Mouse (Mus musculus) embryonic facial prominence, embryonic 15.5 days (tissue): ENCODE data around the gene Vti1b. TPM values are rescaled to one million over a fixed set of nuclear protein-coding genes. Genes with fewer than 3 reads are reported as not detected.
"Not testable (repeated sequence)": the region's sequence is repeated elsewhere in the genome, so short reads cannot be mapped to it uniquely, and the experiment has no call there.

Experiments used
- ATAC-seq: fragments of 200-750 bp; cut with Nextera tagmentation; 2 replicates; pipeline ENCODE4 v1.8.0; 2017; ENCODE audit warnings: low read depth, moderate TSS enrichment; ENCODE audit not compliant: insufficient number of reproducible peaks, low FRiP score, low TSS enrichment
- H3K27ac ChIP-seq: fragments of 300-500 bp; sonication (generic); replicated peaks from 2 replicates; pipeline ENCODE4 v1.5.1; 2015; ENCODE audit warnings: mild to moderate bottlenecking, inconsistent platforms
- H3K27me3 ChIP-seq: fragments of 300-500 bp; sonication (generic); 2 replicates; pipeline ENCODE4 v1.6.1; 2015; ENCODE audit warnings: inconsistent platforms
- H3K36me3 ChIP-seq: fragments of 300-500 bp; sonication (generic); 2 replicates; pipeline ENCODE4 v1.6.1; 2015; ENCODE audit warnings: mild to moderate bottlenecking, inconsistent platforms
- H3K4me1 ChIP-seq: fragments of 300-500 bp; sonication (generic); 2 replicates; pipeline ENCODE4 v1.6.1; 2015; ENCODE audit warnings: inconsistent platforms
- H3K4me2 ChIP-seq: fragments of 300-500 bp; sonication (generic); replicated peaks from 2 replicates; pipeline ENCODE4 v1.6.1; 2015; ENCODE audit warnings: mild to moderate bottlenecking, inconsistent platforms
- H3K4me3 ChIP-seq: fragments of 300-500 bp; sonication (generic); replicated peaks from 2 replicates; pipeline ENCODE4 v1.5.1; 2015; ENCODE audit warnings: mild to moderate bottlenecking, inconsistent platforms
- H3K9ac ChIP-seq: fragments of 300-500 bp; sonication (generic); 2 replicates; pipeline ENCODE4 v1.6.1; 2015; ENCODE audit warnings: inconsistent platforms
- H3K9me3 ChIP-seq: fragments of 300-500 bp; sonication (generic); replicated peaks from 2 replicates; pipeline ENCODE4 v1.6.1; 2016; ENCODE audit warnings: inconsistent platforms
- WGBS: fragments of 180-500 bp; shearing (Covaris S2); methylation state at CpG from one replicate; pipeline ENCODE4 v1.1.7; 2015; 5-methylcytosine and 5-hydroxymethylcytosine counted together
- polyA plus RNA-seq: library from polyadenylated mRNA; unstranded; fragments of >200 nt; fragmentation: Nextera tagmentation; extraction: Ambion mirVana; gene quantifications from 2 replicates; pipeline ENCODE4 v1.2.1, GENCODE M21; 2015

Gene Vti1b
- polyA plus RNA-seq, 1 experiment from 2014 or later, result 98.3 TPM

DNA sequence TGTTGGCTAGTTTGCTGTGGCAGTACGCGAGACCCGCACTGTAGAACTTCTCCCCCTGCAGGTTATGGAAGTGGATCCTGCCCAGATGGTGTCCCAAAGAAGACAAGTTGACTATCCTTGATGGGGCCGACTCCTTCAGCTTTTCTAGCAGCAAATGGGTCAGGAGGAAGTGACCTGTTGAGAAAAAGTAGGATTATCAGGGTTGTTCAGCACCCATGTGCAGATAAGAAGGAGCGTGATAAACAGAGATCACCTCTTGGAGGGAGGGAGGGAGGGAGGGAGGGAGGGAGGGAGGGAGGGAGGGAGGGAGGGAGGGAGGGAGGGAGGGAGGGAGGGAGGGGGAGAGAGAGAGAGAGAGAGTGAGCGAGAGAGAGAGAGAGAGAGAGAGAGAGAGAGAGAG lies 12.7 kb upstream of the Vti1b start:
- H3K9me3 ChIP-seq, H3K27me3 ChIP-seq, H3K27ac ChIP-seq, H3K9ac ChIP-seq, H3K4me2 ChIP-seq, ATAC-seq, H3K4me1 ChIP-seq, H3K4me3 ChIP-seq: not testable (repeated sequence)
- WGBS, result 88% methylated on average over 4 of the region's 6 CpGs
- peaks cover 64% of the 10 kb centered on the region for H3K36me3 ChIP-seq

GRCm38 (mm10) chr12:79175998-79176397 lies 3.5 kb upstream of the Vti1b start:
- ATAC-seq, result no peak
- no peak overlapping the region for H3K9ac ChIP-seq
- peaks cover 39% of the 10 kb centered on the region for H3K36me3 ChIP-seq
- WGBS, result 92% methylated on average over 5 of the region's 5 CpGs
- H3K4me1 ChIP-seq, result peaks cover 6% of the 10 kb centered on the region
- H3K27ac ChIP-seq, result no peak overlapping the region
- H3K4me3 ChIP-seq, result no peak overlapping the region
- H3K4me2 ChIP-seq, result no peak overlapping the region
- H3K27me3 ChIP-seq, result no peaks in the 10 kb centered on the region
- H3K9me3 ChIP-seq, result no peaks in the 10 kb centered on the region

DNA sequence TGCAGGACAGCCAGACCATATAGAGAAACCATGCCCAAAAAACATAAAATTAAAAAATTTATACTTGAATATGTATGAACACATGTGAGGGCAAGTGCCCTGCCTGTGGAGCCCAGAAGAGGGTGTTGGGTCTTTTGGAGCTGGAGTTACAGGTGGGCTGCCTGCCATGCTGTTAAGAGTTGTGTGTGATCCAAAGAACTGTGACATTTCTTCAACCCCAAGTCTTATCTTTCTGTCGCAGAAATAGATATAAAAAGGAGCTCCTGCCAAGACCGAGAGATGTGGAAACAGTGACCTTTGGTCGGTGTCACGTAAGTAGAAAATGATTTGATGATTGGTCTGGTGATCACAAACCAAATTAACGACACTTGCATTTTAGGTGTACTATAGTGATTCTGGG lies 1.3 kb upstream of the Vti1b start:
- Histone ChIP-seq H3K27ac (no peak overlapping the region), H3K4me1 (peaks cover 6% of the 10 kb centered on the region), H3K4me2 (no peak overlapping the region), H3K27me3 (no peaks in the 10 kb centered on the region), H3K9ac (no peak overlapping the region), H3K4me3 (no peak overlapping the region), H3K9me3 (no peaks in the 10 kb centered on the region), H3K36me3 (peaks cover 35% of the 10 kb centered on the region)
- 87% methylated on average over 5 of the region's 5 CpGs for WGBS
- no peak for ATAC-seq

GRCm38 (mm10) chr12:79171269-79171995 lies 1.0 kb downstream of the Vti1b start:
- WGBS, result 27% methylated on average over 12 of the region's 12 CpGs
- Histone ChIP-seq H3K4me3 (peak overlapping the region; percentile 100), H3K36me3 (peaks cover 21% of the 10 kb centered on the region; the same call in 1 of the 2 replicates), H3K9me3 (no peaks in the 10 kb centered on the region), H3K9ac (peak overlapping the region; percentile 85; the same call in 1 of the 2 replicates), H3K27ac (peak overlapping the region; percentile 95; the same call in 1 of the 2 replicates), H3K4me1 (peaks cover 6% of the 10 kb centered on the region), H3K4me2 (peak overlapping the region; percentile 65), H3K27me3 (no peaks in the 10 kb centered on the region)
- no peak for ATAC-seq

DNA sequence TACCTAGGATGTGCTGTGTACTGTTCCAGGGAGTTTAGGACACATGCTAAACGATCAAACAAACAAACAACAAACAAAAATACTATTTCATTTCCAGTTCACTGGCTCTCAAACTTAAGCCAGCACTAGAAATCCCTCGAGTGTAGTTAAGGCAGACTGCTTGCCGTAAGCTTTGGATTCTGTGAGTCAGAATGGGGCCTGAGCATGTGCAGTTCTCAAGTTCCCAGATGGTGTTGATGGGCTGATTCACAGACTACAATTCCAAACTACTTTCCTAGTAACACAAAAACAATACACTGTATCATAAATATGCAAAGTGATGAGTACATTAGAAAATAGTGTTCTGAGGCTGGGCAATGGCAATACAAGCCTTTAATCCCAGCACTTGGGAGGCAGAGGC lies 2.0 kb downstream of the Vti1b start:
- Histone ChIP-seq H3K4me2 (no peak overlapping the region), H3K9me3 (no peaks in the 10 kb centered on the region), H3K36me3 (peaks cover 14% of the 10 kb centered on the region; the same call in 1 of the 2 replicates), H3K27me3 (no peaks in the 10 kb centered on the region), H3K9ac (no peak overlapping the region), H3K4me1 (peaks cover 6% of the 10 kb centered on the region), H3K27ac (no peak overlapping the region), H3K4me3 (no peak overlapping the region)
- no peak for ATAC-seq
- 63% methylated on average over 3 of the region's 3 CpGs for WGBS

GRCm38 (mm10) chr12:79169173-79169572 lies 3.3 kb downstream of the Vti1b start:
- peaks cover 12% of the 10 kb centered on the region; the same call in 1 of the 2 replicates for H3K36me3 ChIP-seq
- H3K4me1 ChIP-seq, result peaks cover 6% of the 10 kb centered on the region
- H3K9me3 ChIP-seq, result no peaks in the 10 kb centered on the region
- H3K4me2 ChIP-seq, result no peak overlapping the region
- H3K27ac ChIP-seq, result no peak overlapping the region
- no peak overlapping the region for H3K9ac ChIP-seq
- no peak for ATAC-seq
- no peak overlapping the region for H3K4me3 ChIP-seq
- H3K27me3 ChIP-seq, result no peaks in the 10 kb centered on the region

GRCm38 (mm10) chr12:79162876-79163275 lies 9.6 kb downstream of the Vti1b start:
- 93% methylated on average over 3 of the region's 3 CpGs for WGBS
- H3K27ac ChIP-seq, result no peak overlapping the region
- H3K4me1 ChIP-seq, result no peaks in the 10 kb centered on the region
- no peaks in the 10 kb centered on the region for H3K27me3 ChIP-seq
- H3K9ac ChIP-seq, result no peak overlapping the region
- H3K9me3 ChIP-seq, result no peaks in the 10 kb centered on the region
- ATAC-seq, result no peak
- H3K4me3 ChIP-seq, result no peak overlapping the region
- no peak overlapping the region for H3K4me2 ChIP-seq
- peaks cover 60% of the 10 kb centered on the region for H3K36me3 ChIP-seq

DNA sequence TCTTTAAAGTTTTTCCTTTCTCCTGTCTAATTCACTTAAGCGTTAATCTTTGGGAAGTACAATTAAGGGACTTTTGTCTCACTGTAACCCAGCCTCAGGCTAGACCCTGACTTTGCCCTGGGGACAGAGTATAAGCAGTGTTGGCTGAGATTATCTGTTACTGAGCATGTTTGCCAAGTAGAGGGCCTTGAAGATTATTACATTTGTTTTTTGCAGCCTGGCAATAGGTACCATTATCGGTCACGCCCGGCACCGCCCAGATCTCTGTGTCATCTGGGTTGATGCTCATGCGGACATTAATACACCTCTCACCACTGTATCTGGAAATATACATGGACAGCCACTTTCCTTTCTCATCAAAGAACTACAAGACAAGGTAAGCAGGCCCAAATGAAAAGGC lies 22.8 kb downstream of the Vti1b start:
- Histone ChIP-seq H3K4me1 (no peaks in the 10 kb centered on the region), H3K36me3 (peaks cover 6% of the 10 kb centered on the region), H3K4me2 (no peak overlapping the region), H3K27me3 (no peaks in the 10 kb centered on the region), H3K9me3 (no peaks in the 10 kb centered on the region), H3K4me3 (no peak overlapping the region), H3K27ac (no peak overlapping the region), H3K9ac (no peak overlapping the region)
- 90% methylated on average over 6 of the region's 6 CpGs for WGBS
- ATAC-seq, result no peak

DNA sequence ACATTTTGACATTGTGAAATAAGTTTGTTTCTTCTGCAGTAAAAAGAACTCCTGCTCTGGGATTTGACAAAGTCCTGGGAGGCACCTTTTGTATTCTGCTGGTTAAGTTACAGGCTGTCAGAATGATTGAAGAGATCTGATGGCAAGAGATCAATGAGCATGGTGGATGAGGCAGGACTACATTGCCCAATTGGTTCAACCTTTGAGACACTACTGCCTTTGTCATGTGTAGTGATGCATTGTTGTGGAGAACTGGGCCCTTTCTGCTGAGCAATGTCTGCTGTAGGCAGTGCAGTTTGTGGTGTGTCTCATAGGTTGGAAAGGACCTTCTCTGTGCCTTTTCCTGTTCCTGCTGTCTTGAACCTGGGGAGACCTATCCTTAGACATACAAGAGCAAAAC lies 31.1 kb downstream of the Vti1b start:
- no peaks in the 10 kb centered on the region for H3K36me3 ChIP-seq
- no peaks in the 10 kb centered on the region for H3K4me1 ChIP-seq
- no peak overlapping the region for H3K9ac ChIP-seq
- H3K27ac ChIP-seq, result no peak overlapping the region
- ATAC-seq, result no peak
- H3K4me3 ChIP-seq, result no peak overlapping the region
- H3K9me3 ChIP-seq, result no peaks in the 10 kb centered on the region
- H3K4me2 ChIP-seq, result no peak overlapping the region
- H3K27me3 ChIP-seq, result no peaks in the 10 kb centered on the region

DNA sequence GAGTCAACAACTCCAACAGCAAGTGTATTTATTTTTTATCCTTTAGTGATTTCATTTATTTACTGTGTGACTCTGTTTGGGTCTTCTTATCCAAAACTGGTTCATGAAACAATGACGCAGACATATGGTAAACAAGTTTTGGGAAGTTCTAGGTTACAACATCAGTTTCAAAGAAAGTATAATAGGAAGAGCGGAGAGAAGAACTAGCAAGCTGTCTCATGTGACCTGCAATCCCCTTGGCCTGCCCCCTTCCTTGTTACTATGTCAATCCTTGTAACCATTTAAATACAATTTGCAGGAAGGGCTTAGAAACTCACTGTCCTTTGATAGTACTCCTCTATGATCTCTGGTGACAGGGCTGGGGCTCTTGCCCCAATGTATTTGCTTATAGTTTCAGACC lies 31.7 kb downstream of the Vti1b start:
- no peaks in the 10 kb centered on the region for H3K4me1 ChIP-seq
- no peak overlapping the region for H3K4me2 ChIP-seq
- ATAC-seq, result no peak
- no peaks in the 10 kb centered on the region for H3K9me3 ChIP-seq
- H3K27ac ChIP-seq, result no peak overlapping the region
- 84% methylated on average over 2 of the region's 2 CpGs for WGBS
- H3K36me3 ChIP-seq, result no peaks in the 10 kb centered on the region
- H3K27me3 ChIP-seq, result no peaks in the 10 kb centered on the region
- H3K9ac ChIP-seq, result no peak overlapping the region
- no peak overlapping the region for H3K4me3 ChIP-seq

DNA sequence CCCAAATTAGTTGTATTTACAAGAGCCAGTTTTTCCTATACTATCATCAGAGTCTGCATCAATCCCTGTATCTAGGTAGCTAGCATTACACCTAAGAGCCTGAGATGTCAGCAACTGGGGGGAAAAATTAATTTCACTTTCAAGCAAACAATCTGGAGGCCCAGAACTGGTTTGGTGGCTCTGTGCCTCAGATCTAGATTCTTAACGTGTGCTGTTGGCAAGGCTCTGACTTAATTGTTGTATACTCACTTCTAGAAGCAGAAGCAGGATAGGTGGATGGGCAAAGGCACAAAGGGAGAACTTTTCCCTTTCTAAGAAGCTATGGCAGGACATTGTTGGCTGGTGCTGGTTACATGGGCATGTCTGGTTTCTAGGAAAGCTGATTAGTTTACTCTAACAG lies 33.0 kb downstream of the Vti1b start:
- H3K4me1 ChIP-seq, result no peaks in the 10 kb centered on the region
- no peak overlapping the region for H3K27ac ChIP-seq
- H3K4me2 ChIP-seq, result no peak overlapping the region
- 50% methylated on average over 1 of the region's 1 CpGs for WGBS
- no peaks in the 10 kb centered on the region for H3K36me3 ChIP-seq
- no peaks in the 10 kb centered on the region for H3K9me3 ChIP-seq
- ATAC-seq, result no peak
- no peak overlapping the region for H3K4me3 ChIP-seq
- H3K27me3 ChIP-seq, result no peaks in the 10 kb centered on the region
- no peak overlapping the region for H3K9ac ChIP-seq

DNA sequence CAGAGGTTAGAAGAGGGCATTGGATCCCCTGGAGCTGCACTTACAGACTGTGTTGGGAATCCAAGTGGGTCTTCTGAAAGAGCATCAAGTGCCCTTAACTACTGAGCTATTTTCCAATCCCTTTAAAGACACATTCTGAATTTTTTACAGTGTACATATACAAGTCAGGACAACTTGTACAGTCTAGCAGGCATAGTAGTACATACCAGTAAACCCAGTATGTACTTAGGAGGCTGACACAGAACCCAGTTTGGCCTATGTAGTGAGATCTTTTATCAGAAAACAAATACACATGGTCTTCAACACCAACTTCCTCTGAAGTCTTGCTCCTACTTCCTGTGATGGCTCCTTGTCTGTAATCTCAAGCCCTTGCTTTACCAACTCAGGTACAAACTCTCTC lies 33.5 kb downstream of the Vti1b start:
- Histone ChIP-seq H3K27ac (no peak overlapping the region), H3K27me3 (no peaks in the 10 kb centered on the region), H3K4me3 (no peak overlapping the region), H3K9ac (no peak overlapping the region), H3K4me1 (no peaks in the 10 kb centered on the region), H3K4me2 (no peak overlapping the region), H3K36me3 (no peaks in the 10 kb centered on the region), H3K9me3 (no peaks in the 10 kb centered on the region)
- ATAC-seq, result no peak
